Mouse (Mus musculus) cortical plate, adult 2 months (tissue): ENCODE data around the gene Auts2.

Experiments used
- CTCF ChIP-seq: fragments of 200-500 bp; IDR thresholded peaks from 2 replicates; pipeline ENCODE4 v1.5.1; 2011; ENCODE audit warnings: mild to moderate bottlenecking, control low read depth, low read length; ENCODE audit not compliant: insufficient read depth; ENCODE audit errors: extremely low read depth
- POLR2A ChIP-seq: fragments of 200-500 bp; IDR thresholded peaks from 2 replicates; pipeline ENCODE4 v1.6.1; 2011; ENCODE audit warnings: mild to moderate bottlenecking, low read length, control low read depth; ENCODE audit not compliant: insufficient read depth; ENCODE audit errors: extremely low read depth

- TF ChIP-seq CTCF = no peak
- no peak for TF ChIP-seq POLR2A
Observed at GRCm38 (mm10) chr5:132544176-132544995, 1.2 kb upstream of the Auts2 start.
